Mouse (Mus musculus) megakaryocyte, embryonic 14.5 days (primary cell): ENCODE measurements around the gene Gpx3. TPM values are rescaled to one million over a fixed set of nuclear protein-coding genes. Genes with fewer than 3 reads are reported as not detected.
"Not testable (repeated sequence)": the region's sequence is repeated elsewhere in the genome, so short reads cannot be mapped to it uniquely, and the experiment has no call there.

Source experiments
- H3K27me3 ChIP-seq: replicated peaks from 2 replicates; pipeline ENCODE3; 2012; ENCODE audit warnings: inconsistent platforms
- H3K36me3 ChIP-seq: replicated peaks from 2 replicates; pipeline ENCODE3; 2012; ENCODE audit warnings: low read length, inconsistent platforms, mixed read lengths
- H3K4me1 ChIP-seq: 2 replicates; pipeline ENCODE4 v1.6.1; 2012; ENCODE audit warnings: inconsistent platforms
- H3K4me3 ChIP-seq: replicated peaks from 2 replicates; pipeline ENCODE3; 2012; ENCODE audit warnings: moderate library complexity, mild to moderate bottlenecking, inconsistent platforms
- H3K9me3 ChIP-seq: 2 replicates; pipeline ENCODE4 v1.6.1; 2012; ENCODE audit warnings: inconsistent platforms
- FLI1 ChIP-seq: IDR thresholded peaks from 2 replicates; pipeline ENCODE4 v1.6.1; 2012; ENCODE audit warnings: low read length, inconsistent platforms, mixed read lengths
- GATA1 ChIP-seq: IDR thresholded peaks from 3 replicates; pipeline ENCODE4 v1.6.1; 2012; ENCODE audit warnings: mixed read lengths, low read length, inconsistent platforms, borderline replicate concordance
- polyA plus RNA-seq: library from polyadenylated mRNA; stranded (reverse); fragments of >175 nt; gene quantifications from 2 replicates; pipeline ENCODE4 v1.2.3, GENCODE M21; 2012; ENCODE audit warnings: low replicate concordance; ENCODE audit not compliant: insufficient read depth

The Gpx3 gene
- polyA plus RNA-seq, 1 experiment = 34.2 TPM

DNA sequence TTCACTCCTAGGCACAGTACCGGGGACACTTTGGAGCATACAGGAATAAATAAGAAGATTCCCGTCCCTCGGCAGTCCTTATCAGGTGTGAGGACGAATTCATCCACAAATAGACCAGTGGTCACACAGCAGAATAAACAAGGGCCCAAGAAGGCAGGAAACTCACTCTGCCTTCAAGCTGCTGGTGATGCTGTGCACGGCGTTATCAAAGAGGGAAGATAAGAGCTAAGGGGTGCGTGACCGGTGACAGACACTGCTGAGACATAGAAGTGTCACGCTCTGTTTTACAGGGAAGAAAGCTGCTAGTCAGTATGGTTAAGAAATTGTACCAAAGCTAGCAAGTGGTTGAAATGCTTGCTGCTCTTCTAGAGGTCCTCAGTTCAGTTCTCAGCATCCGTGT lies 22.3 kb upstream of the Gpx3 start:
- peaks cover 30% of the 10 kb centered on the region for H3K4me1 ChIP-seq
- peaks cover 2% of the 10 kb centered on the region for H3K36me3 ChIP-seq
- no peak for TF ChIP-seq FLI1
- no peak for TF ChIP-seq GATA1
- H3K9me3 ChIP-seq = no peaks in the 10 kb centered on the region
- peaks cover 11% of the 10 kb centered on the region for H3K27me3 ChIP-seq
- H3K4me3 ChIP-seq = no peak overlapping the region

- no peaks in the 10 kb centered on the region for H3K9me3 ChIP-seq
- H3K4me1 ChIP-seq = peaks cover 35% of the 10 kb centered on the region
- no peaks in the 10 kb centered on the region for H3K36me3 ChIP-seq
- TF ChIP-seq FLI1 (no peak), GATA1 (no peak)
- H3K27me3 ChIP-seq = peaks cover 19% of the 10 kb centered on the region
- H3K4me3 ChIP-seq = no peak overlapping the region
Measured at GRCm38 (mm10) chr11:54881051-54881474, 21.2 kb upstream of the Gpx3 start.

- Histone ChIP-seq H3K4me1 (peaks cover 35% of the 10 kb centered on the region), H3K4me3 (no peak overlapping the region), H3K36me3 (no peaks in the 10 kb centered on the region), H3K9me3 (no peaks in the 10 kb centered on the region), H3K27me3 (peaks cover 27% of the 10 kb centered on the region)
- TF ChIP-seq GATA1 (no peak), FLI1 (no peak)
Measured at GRCm38 (mm10) chr11:54882671-54883070, 19.6 kb upstream of the Gpx3 start.

DNA sequence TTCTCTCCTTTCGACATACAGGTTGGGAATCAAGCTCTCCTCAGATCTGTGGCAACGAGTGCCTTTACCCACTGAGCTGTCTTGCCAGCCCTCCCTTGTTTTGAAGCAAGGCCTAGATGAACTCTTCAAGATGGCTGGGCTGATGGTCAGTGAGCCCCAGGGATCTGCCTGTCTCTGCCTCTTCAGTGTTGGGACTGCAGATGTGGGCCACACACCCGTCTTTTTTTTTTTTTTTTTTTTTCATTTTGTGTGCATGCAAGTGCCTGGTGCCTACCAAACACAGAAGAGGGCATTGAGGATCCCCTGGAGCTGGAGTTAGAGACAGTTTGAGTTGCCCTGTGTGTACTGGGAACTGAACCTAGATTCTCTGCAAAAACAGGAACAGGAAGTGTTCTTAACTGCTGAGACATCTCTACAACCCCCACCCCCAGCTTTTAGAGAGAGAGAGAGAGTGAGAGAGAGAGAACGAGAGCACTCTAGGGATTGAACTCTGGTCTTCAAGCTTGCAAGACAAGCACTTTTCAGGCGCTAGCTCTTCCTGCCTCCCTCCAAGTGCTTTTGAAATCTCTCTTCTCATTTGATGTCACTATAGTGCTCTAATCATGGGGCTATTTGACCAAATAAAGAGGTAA lies 17.9 kb upstream of the Gpx3 start:
- Histone ChIP-seq H3K36me3 (no peaks in the 10 kb centered on the region), H3K4me1 (peaks cover 38% of the 10 kb centered on the region), H3K27me3 (peaks cover 36% of the 10 kb centered on the region), H3K9me3 (peaks cover 8% of the 10 kb centered on the region), H3K4me3 (no peak overlapping the region)
- TF ChIP-seq GATA1 = no peak
- TF ChIP-seq FLI1 = no peak

DNA sequence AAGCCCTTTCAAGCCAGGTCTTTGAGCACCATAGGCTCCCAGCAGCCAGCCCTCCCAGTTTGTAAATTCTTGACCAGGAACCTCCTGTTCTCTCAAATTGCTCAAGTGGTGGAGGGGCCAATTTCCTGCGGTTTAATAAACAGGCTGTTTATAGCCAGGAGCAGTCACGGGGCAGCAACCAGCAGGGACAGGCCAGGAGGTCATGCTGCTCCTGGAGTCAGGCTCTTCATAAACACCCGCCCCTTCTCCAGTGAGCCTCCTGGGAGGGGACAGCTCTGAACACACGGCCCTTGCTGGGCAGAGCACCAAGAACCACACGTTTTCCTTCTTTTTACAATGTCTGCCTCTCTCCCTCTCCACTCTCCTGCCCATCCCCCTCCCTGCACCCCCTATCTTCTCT lies 17.3 kb upstream of the Gpx3 start:
- H3K9me3 ChIP-seq = peaks cover 8% of the 10 kb centered on the region
- no peaks in the 10 kb centered on the region for H3K36me3 ChIP-seq
- no peak overlapping the region for H3K4me3 ChIP-seq
- H3K27me3 ChIP-seq = peaks cover 35% of the 10 kb centered on the region
- H3K4me1 ChIP-seq = peaks cover 32% of the 10 kb centered on the region
- no peak for TF ChIP-seq GATA1
- TF ChIP-seq FLI1 = no peak

GRCm38 (mm10) chr11:54885406-54885805 lies 16.8 kb upstream of the Gpx3 start:
- H3K4me1 ChIP-seq = peaks cover 30% of the 10 kb centered on the region
- H3K9me3 ChIP-seq = peaks cover 8% of the 10 kb centered on the region
- peaks cover 32% of the 10 kb centered on the region for H3K27me3 ChIP-seq
- no peak overlapping the region for H3K4me3 ChIP-seq
- TF ChIP-seq GATA1 (no peak), FLI1 (no peak)
- H3K36me3 ChIP-seq = no peaks in the 10 kb centered on the region

DNA sequence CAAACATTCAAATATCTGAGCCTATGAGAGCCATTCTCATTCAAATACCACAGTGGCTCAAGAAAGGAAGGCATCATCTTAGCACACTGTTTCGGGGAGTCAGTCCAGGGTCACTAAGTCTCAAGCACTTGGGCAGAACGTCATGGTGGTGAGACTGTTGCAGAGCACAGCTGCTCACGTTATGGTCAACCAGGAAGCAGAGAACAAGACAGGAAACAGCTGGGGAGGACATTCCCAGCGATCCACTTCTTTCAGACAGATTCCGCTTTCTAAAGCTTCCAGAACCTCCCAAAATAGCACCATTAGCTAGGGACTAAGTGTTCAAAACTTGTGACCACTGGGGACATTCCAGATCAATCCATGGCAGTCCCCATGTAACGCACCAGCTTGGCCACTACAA lies 14.3 kb upstream of the Gpx3 start:
- TF ChIP-seq GATA1 = no peak
- no peak for TF ChIP-seq FLI1
- Histone ChIP-seq H3K4me3 (no peak overlapping the region), H3K9me3 (peaks cover 8% of the 10 kb centered on the region), H3K4me1 (peaks cover 20% of the 10 kb centered on the region), H3K36me3 (no peaks in the 10 kb centered on the region), H3K27me3 (peaks cover 29% of the 10 kb centered on the region)

- peaks cover 4% of the 10 kb centered on the region for H3K4me1 ChIP-seq
- no peak overlapping the region for H3K4me3 ChIP-seq
- no peaks in the 10 kb centered on the region for H3K36me3 ChIP-seq
- TF ChIP-seq GATA1 (no peak), FLI1 (no peak)
- peaks cover 21% of the 10 kb centered on the region for H3K27me3 ChIP-seq
- H3K9me3 ChIP-seq = peaks cover 8% of the 10 kb centered on the region
Measured at GRCm38 (mm10) chr11:54891341-54891740, 10.9 kb upstream of the Gpx3 start.

DNA sequence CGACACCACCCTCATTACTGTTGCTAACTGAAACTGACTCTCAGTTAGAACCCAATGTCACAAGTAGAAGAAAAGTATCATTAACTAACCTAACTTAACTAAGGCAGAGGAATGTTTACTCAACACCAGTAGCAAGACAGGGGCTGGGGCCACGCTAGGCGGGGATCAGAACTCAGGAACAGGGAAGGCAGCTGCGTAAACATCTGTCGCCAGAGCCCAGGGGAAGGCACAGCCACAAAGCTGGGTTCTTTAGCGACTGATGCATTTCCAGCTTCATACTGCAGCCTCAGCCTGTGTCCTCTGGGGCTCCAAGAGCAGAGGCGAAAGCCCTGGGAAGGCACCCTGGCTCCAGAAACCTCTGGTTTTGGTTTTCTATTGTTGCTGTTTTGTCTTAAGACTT lies 10.2 kb upstream of the Gpx3 start:
- Histone ChIP-seq H3K4me3 (no peak overlapping the region), H3K36me3 (no peaks in the 10 kb centered on the region), H3K4me1 (peaks cover 4% of the 10 kb centered on the region), H3K9me3 (peaks cover 8% of the 10 kb centered on the region), H3K27me3 (peaks cover 20% of the 10 kb centered on the region)
- no peak for TF ChIP-seq GATA1
- TF ChIP-seq FLI1 = no peak

- H3K9me3 ChIP-seq = no peaks in the 10 kb centered on the region; the same call in 1 of the 2 replicates
- peaks cover 16% of the 10 kb centered on the region for H3K27me3 ChIP-seq
- TF ChIP-seq GATA1 (no peak), FLI1 (no peak)
- H3K36me3 ChIP-seq = no peaks in the 10 kb centered on the region
- H3K4me3 ChIP-seq = no peak overlapping the region
- H3K4me1 ChIP-seq = no peaks in the 10 kb centered on the region
Measured at GRCm38 (mm10) chr11:54894589-54894988, 7.7 kb upstream of the Gpx3 start.

DNA sequence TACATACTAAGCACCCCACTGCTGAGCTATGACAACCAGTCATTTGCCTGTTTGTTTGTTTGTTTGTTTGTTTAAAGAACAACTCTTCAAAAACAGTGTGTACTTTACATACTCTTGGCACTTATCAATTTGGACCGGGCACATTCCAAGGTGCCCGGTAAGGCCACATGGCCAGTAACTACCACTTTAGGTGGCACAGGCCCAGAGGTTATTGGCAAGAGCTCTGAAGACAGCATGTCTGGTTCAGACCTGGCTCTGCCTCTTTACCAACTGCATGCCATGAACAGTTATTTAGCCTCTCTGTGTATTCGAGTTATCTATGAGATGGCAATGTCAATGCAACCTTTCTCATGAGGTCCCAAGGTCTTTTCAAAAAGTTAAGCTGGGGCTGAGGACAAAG lies 5.6 kb upstream of the Gpx3 start:
- H3K4me1 ChIP-seq, H3K36me3 ChIP-seq, H3K9me3 ChIP-seq, H3K4me3 ChIP-seq: not testable (repeated sequence)
- H3K27me3 ChIP-seq = peaks cover 20% of the 10 kb centered on the region
